Mouse (Mus musculus) lung, adult 2 months (tissue): ENCODE data around the gene Nipal3. TPM values are rescaled to one million over a fixed set of nuclear protein-coding genes. Genes with fewer than 3 reads are reported as not detected.

ENCODE experiments used
- DNase-seq: peaks from one replicate; pipeline ENCODE4 v3.0.0; 2022
- H3K4me1 ChIP-seq: fragments of 200-500 bp; 2 replicates; pipeline ENCODE4 v1.6.1; 2011; ENCODE audit warnings: low read length; ENCODE audit not compliant: control insufficient read depth, insufficient read depth
- H3K4me3 ChIP-seq: fragments of 200-500 bp; replicated peaks from 2 replicates; pipeline ENCODE3; 2011; ENCODE audit warnings: low read depth, mild to moderate bottlenecking, control low read depth, low read length; ENCODE audit errors: extremely low read depth
- CTCF ChIP-seq: fragments of 200-500 bp; IDR thresholded peaks from 2 replicates; pipeline ENCODE4 v1.5.1; 2011; ENCODE audit warnings: mild to moderate bottlenecking, low read length, control low read depth; ENCODE audit not compliant: insufficient read depth
- POLR2A ChIP-seq: fragments of 200-500 bp; IDR thresholded peaks from 2 replicates; pipeline ENCODE4 v1.6.1; 2011; ENCODE audit warnings: low read depth, mild to moderate bottlenecking, control low read depth, low read length, borderline replicate concordance; ENCODE audit errors: extremely low read depth
- WGBS: fragments of 180-500 bp; shearing (Covaris S2); methylation state at CpG from one replicate; pipeline ENCODE4 v1.1.7; 2018; 5-methylcytosine and 5-hydroxymethylcytosine counted together
- polyA plus RNA-seq: library from polyadenylated mRNA; depleted of rRNA; stranded (reverse); fragments of >200 nt; gene quantifications from 2 replicates; pipeline ENCODE4 v1.2.3, GENCODE M21; 2012

Gene Nipal3
- polyA plus RNA-seq, 1 experiment, result 84.6 TPM

- TF ChIP-seq POLR2A, result no peak
- TF ChIP-seq CTCF, result peak; percentile 27; the same call in 1 of the 2 replicates
- H3K4me3 ChIP-seq, result no peak overlapping the region
- 21% methylated on average over 9 of the region's 9 CpGs for WGBS
- peak; percentile 32 for DNase-seq
- peaks cover 6% of the 10 kb centered on the region for H3K4me1 ChIP-seq
These were observed 54.8 kb downstream of the Nipal3 start for GRCm38 (mm10) chr4:135439904-135440522.

GRCm38 (mm10) chr4:135439188-135439647 is 55.6 kb downstream of the Nipal3 start:
- TF ChIP-seq CTCF (no peak), POLR2A (no peak)
- H3K4me1 ChIP-seq, result peaks cover 9% of the 10 kb centered on the region
- no peak overlapping the region for H3K4me3 ChIP-seq
- 2% methylated on average over 15 of the region's 15 CpGs for WGBS
- DNase-seq, result peak; percentile 38

- no peak overlapping the region for H3K4me3 ChIP-seq
- peaks cover 10% of the 10 kb centered on the region for H3K4me1 ChIP-seq
- TF ChIP-seq CTCF (no peak), POLR2A (no peak)
- no peak for DNase-seq
These were observed 56.9 kb downstream of the Nipal3 start for GRCm38 (mm10) chr4:135437924-135438323.

GRCm38 (mm10) chr4:135436291-135436690 is 58.5 kb downstream of the Nipal3 start:
- Histone ChIP-seq H3K4me3 (peak overlapping the region; percentile 19), H3K4me1 (peaks cover 10% of the 10 kb centered on the region)
- TF ChIP-seq POLR2A, result no peak
- no peak for TF ChIP-seq CTCF
- WGBS, result 32% methylated on average over 13 of the region's 13 CpGs
- no peak for DNase-seq

GRCm38 (mm10) chr4:135434395-135434789 is 60.4 kb downstream of the Nipal3 start:
- TF ChIP-seq POLR2A (no peak), CTCF (no peak)
- DNase-seq, result no peak
- 28% methylated on average over 11 of the region's 11 CpGs for WGBS

GRCm38 (mm10) chr4:135433443-135434394 is 61.1 kb downstream of the Nipal3 start, which contains the start of gene Rcan3:
TSS of gene Rcan3 (minus strand) at chr4:135433853.
- TF ChIP-seq POLR2A (peak; percentile 3; the same call in 1 of the 2 replicates), CTCF (no peak)
- peak; percentile 76 for DNase-seq
- WGBS, result under 1% methylated on average over 73 of the region's 79 CpGs
- Histone ChIP-seq H3K4me3 (peak within 1 kb of the TSS; percentile 82), H3K4me1 (peaks cover 8% of the 10 kb centered on the region)

More at GRCm38 (mm10) chr4:135434395-135434789, 60.4 kb downstream of the Nipal3 start:
- Histone ChIP-seq H3K4me3 (peak overlapping the region; percentile 82), H3K4me1 (peaks cover 10% of the 10 kb centered on the region)

GRCm38 (mm10) chr4:135433086-135433442 is 61.8 kb downstream of the Nipal3 start:
- no peak for TF ChIP-seq CTCF
- TF ChIP-seq POLR2A, result no peak
- Histone ChIP-seq H3K4me1 (peaks cover 8% of the 10 kb centered on the region), H3K4me3 (peak overlapping the region; percentile 74)
- WGBS, result 11% methylated on average over 10 of the region's 10 CpGs
- DNase-seq, result no peak

GRCm38 (mm10) chr4:135429990-135430760 is 64.7 kb downstream of the Nipal3 start:
- no peak for TF ChIP-seq CTCF
- TF ChIP-seq POLR2A, result no peak
- no peak overlapping the region for H3K4me3 ChIP-seq
- peaks cover 5% of the 10 kb centered on the region; the same call in 1 of the 2 replicates for H3K4me1 ChIP-seq
- no peak for DNase-seq
- WGBS, result 75% methylated on average over 8 of the region's 8 CpGs

- no peak for TF ChIP-seq POLR2A
- TF ChIP-seq CTCF, result no peak
- DNase-seq, result no peak
- H3K4me3 ChIP-seq, result no peak overlapping the region
- H3K4me1 ChIP-seq, result peaks cover 3% of the 10 kb centered on the region; the same call in 1 of the 2 replicates
- WGBS, result 67% methylated on average over 4 of the region's 4 CpGs
These were observed 65.5 kb downstream of the Nipal3 start for GRCm38 (mm10) chr4:135429383-135429782.
